Mouse (Mus musculus) embryo, embryonic 9.5 days (tissue): ENCODE results near the gene Btbd35f7.
"Not testable (repeated sequence)": the region's sequence is repeated elsewhere in the genome, so short reads cannot be mapped to it uniquely, and the experiment has no call there.

Experiments used
- DNase-seq: peaks from one replicate; pipeline ENCODE4 v3.0.0-alpha.2; 2017; ENCODE audit errors: extremely low spot score

Gene Btbd35f7

GRCm38 (mm10) chrX:5668767-5669166 is at the start of gene Btbd35f7:
Gene Btbd35f7 (plus strand): TSS chrX:5669067.
- not testable (repeated sequence) for DNase-seq
